Mouse (Mus musculus) kidney, adult 2 months (tissue): ENCODE results near the gene Fam214b.

Source experiments
- CTCF ChIP-seq: fragments of 200-500 bp; conservative IDR thresholded peaks from 2 replicates; pipeline ENCODE4 v1.5.1; 2011; ENCODE audit warnings: low read depth, mild to moderate bottlenecking, control low read depth, low read length, moderate library complexity, mixed read lengths; ENCODE audit not compliant: insufficient read depth, insufficient read length
- POLR2A ChIP-seq: fragments of 200-500 bp; IDR thresholded peaks from one replicate; pipeline ENCODE4 v1.6.1; 2011; ENCODE audit warnings: low read depth, low read length, control low read depth

DNA sequence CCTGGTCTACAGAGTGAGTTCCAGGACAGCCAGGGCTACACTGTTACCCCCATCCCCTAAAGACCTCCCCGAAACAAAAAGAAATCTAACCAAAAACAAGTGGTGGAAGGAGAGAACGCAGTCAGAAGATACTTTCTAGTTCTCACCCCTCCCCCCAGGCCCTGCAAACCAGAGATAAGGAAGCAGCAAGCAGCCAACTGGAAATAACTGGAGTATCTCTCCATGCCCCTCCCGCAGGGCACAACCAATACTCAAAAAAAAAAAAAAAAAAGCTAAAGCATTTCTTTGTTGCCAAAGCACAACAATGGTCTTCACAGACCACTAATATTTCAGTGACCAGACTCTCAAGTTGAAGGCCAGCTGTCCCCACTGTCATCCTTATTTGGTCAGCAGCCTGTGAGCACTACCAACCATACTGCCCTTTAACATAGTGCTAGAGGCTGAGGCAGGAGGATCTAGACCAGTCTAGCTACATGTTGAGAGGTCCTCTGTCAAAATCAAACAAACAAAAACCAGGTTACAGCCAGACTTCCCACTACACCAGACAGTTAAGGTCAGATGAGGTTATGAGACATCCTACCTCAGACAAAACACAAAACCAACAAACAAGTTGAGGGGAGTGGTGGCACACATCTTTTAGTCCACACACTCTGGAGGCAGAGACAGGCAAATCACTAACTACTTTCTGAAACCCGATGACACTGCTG, 8.0 kb downstream of the Fam214b start:
- TF ChIP-seq CTCF, result no peak
- no peak for TF ChIP-seq POLR2A
